Mouse (Mus musculus) lung, postnatal 0 days (tissue): ENCODE measurements around the gene Zfp456. TPM values are rescaled to one million over a fixed set of nuclear protein-coding genes. Genes with fewer than 3 reads are reported as not detected.

Experiments
- ATAC-seq: fragments of 200-750 bp; cut with Nextera tagmentation; 2 replicates; pipeline ENCODE4 v1.8.0; 2017; ENCODE audit warnings: moderate library complexity
- DNase-seq: peaks from one replicate; pipeline ENCODE4 v3.0.0-alpha.2; 2016; ENCODE audit warnings: low spot score
- H3K27ac ChIP-seq: fragments of 300-500 bp; sonication (generic); 2 replicates; pipeline ENCODE4 v1.5.1; 2014; ENCODE audit warnings: antibody characterized with exemption, mild to moderate bottlenecking, low read length, mixed read lengths
- H3K27me3 ChIP-seq: fragments of 300-500 bp; sonication (generic); replicated peaks from 2 replicates; pipeline ENCODE4 v1.6.1; 2014; ENCODE audit warnings: low read length, mixed read lengths; ENCODE audit not compliant: insufficient read depth
- H3K36me3 ChIP-seq: fragments of 300-500 bp; sonication (generic); 2 replicates; pipeline ENCODE4 v1.6.1; 2014; ENCODE audit warnings: low read length, mixed read lengths; ENCODE audit not compliant: insufficient read depth
- H3K4me1 ChIP-seq: fragments of 300-500 bp; sonication (generic); 2 replicates; pipeline ENCODE4 v1.6.1; 2014; ENCODE audit warnings: antibody characterized with exemption, low read depth, low read length, mixed read lengths; ENCODE audit not compliant: insufficient read depth
- H3K4me2 ChIP-seq: fragments of 300-500 bp; sonication (generic); replicated peaks from 2 replicates; pipeline ENCODE4 v1.6.1; 2014; ENCODE audit warnings: low read depth, mild to moderate bottlenecking, low read length, moderate library complexity, mixed read lengths
- H3K4me3 ChIP-seq: fragments of 300-500 bp; sonication (generic); 2 replicates; pipeline ENCODE4 v1.5.1; 2014; ENCODE audit warnings: low read depth, low read length
- H3K9ac ChIP-seq: fragments of 300-500 bp; sonication (generic); replicated peaks from 2 replicates; pipeline ENCODE4 v1.6.1; 2014; ENCODE audit warnings: low read depth, mild to moderate bottlenecking
- H3K9me3 ChIP-seq: fragments of 300-500 bp; sonication (generic); 2 replicates; pipeline ENCODE4 v1.6.1; 2016; ENCODE audit warnings: low read length, mixed read lengths
- CTCF ChIP-seq: IDR thresholded peaks from 2 replicates; pipeline ENCODE4 v1.5.1; 2016; ENCODE audit warnings: antibody characterized with exemption, mild to moderate bottlenecking
- EP300 ChIP-seq: IDR thresholded peaks from 2 replicates; pipeline ENCODE4 v1.6.1; 2016; ENCODE audit warnings: antibody characterized with exemption, mild to moderate bottlenecking, control low read depth
- WGBS: fragments of 180-500 bp; shearing (Covaris S2); extraction: QIAGEN DNeasy Blood & Tissue Kit; methylation state at CpG from one replicate; pipeline ENCODE4 v1.1.7; 2014; 5-methylcytosine and 5-hydroxymethylcytosine counted together
- polyA plus RNA-seq: library from polyadenylated mRNA; unstranded; fragments of >200 nt; fragmentation: Nextera tagmentation; extraction: Ambion mirVana; gene quantifications from 2 replicates; pipeline ENCODE4 v1.2.1, GENCODE M21; 2015

Gene Zfp456
- polyA plus RNA-seq, 1 experiment from 2014 or later: 1.5 TPM

DNA sequence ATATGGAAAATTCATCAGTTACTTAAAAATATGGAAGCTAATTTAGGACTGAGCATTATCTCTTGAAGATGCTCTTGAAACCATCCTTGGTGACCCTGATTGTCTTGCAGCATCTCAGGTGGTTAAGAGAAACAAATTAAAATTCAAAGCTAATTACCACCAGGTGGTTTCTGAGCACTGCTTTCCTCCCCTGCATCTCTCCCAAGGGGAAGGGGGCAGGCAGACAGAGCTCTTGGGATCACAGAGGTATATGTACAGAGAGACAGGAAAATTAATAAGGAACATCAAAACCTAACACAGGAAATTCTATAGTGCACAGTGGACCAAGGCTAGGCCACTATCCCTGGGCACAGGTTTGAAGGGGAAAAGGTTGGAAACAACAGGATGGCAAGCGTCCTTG lies 42.7 kb downstream of the Zfp456 start:
- Histone ChIP-seq H3K27me3 (no peaks in the 10 kb centered on the region), H3K9me3 (no peaks in the 10 kb centered on the region), H3K4me3 (peak overlapping the region; percentile 49), H3K4me2 (peak overlapping the region; percentile 75), H3K9ac (peak overlapping the region; percentile 44; the same call in 1 of the 2 replicates), H3K27ac (peak overlapping the region; percentile 72), H3K36me3 (no peaks in the 10 kb centered on the region), H3K4me1 (peaks cover 5% of the 10 kb centered on the region; the same call in 1 of the 2 replicates)
- TF ChIP-seq EP300 (no peak), CTCF (no peak)
- ATAC-seq: peak; percentile 11; the same call in 1 of the 2 replicates
- DNase-seq: no peak
- WGBS: 41% methylated on average over 1 of the region's 1 CpGs

DNA sequence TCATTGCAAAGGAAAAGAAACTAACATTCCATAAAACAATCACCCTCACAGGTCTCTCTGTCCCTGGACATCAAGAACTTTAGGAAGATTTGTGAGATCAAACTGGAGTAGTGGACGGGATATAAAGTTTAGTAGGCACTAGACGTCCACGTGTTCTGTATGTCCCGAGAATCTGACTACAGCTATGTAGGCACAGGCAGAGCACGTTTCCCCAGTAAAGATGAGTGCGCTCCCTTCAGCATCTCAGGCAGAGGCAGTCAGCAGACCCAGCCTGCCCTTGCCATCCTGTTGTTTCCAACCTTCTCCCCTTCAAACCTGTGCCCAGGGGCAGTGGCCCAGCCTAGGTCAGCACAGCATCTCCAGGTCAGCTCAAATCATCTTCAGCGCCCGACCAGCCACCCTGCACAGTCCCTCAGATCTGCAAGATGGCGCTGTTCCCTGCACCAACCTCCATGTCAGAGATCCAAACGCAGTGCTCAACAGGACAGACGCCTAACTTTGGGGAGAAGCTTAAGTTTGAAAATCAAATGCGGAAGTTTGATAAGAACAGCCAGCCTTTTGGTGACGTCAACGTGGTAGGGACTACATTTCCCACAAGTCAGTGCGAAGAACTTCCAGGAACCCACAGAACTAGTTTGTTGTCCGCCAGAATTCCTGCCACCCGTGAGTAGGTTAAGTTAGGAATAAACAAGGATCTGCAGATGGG lies 43.4 kb downstream of the Zfp456 start, which contains the start of gene Zfp595:
Gene Zfp595 (minus strand): TSS at position 552 of the 706 bp plus-strand sequence.
- peak; percentile 78 for TF ChIP-seq CTCF
- peak; percentile 52 for TF ChIP-seq EP300
- Histone ChIP-seq H3K9ac (peak within 1 kb of the TSS; percentile 44; the same call in 1 of the 2 replicates), H3K27me3 (no peaks in the 10 kb centered on the region), H3K36me3 (no peaks in the 10 kb centered on the region), H3K4me1 (peaks cover 5% of the 10 kb centered on the region; the same call in 1 of the 2 replicates), H3K9me3 (no peaks in the 10 kb centered on the region), H3K4me2 (peak within 1 kb of the TSS; percentile 75), H3K27ac (peak within 1 kb of the TSS; percentile 72), H3K4me3 (peak within 1 kb of the TSS; percentile 49)
- ATAC-seq (peak; percentile 96), DNase-seq (peak; percentile 96)
- WGBS: 9% methylated on average over 17 of the region's 17 CpGs

Other genes with a start within 250 kb of the Zfp456 start
- 6.3 and 6.6 TPM in 2 replicates for gene Rsl1, start 202.6 kb downstream of the Zfp456 start, polyA plus RNA-seq
- gene Zfp455, start 181.3 kb downstream of the Zfp456 start, polyA plus RNA-seq: 1.7 and 2.1 TPM in 2 replicates
- 1.00 and 1.1 TPM in 2 replicates for gene Zfp458, start 97.3 kb downstream of the Zfp456 start, polyA plus RNA-seq
- 0.40 and 0.62 TPM in 2 replicates for gene Zfp457, start 69.3 kb downstream of the Zfp456 start, polyA plus RNA-seq
- 1.5 TPM in 2 replicates for gene Zfp595, start 43.2 kb downstream of the Zfp456 start, polyA plus RNA-seq
- 0.57 TPM in 1 of 2 replicates, not detected in the other for gene Gm28044, start 15.3 kb downstream of the Zfp456 start, polyA plus RNA-seq
- 0.80 and 0.82 TPM in 2 replicates for gene Zfp953, start 15.2 kb downstream of the Zfp456 start, polyA plus RNA-seq
- gene Gm28041, start 77 bp downstream of the Zfp456 start, polyA plus RNA-seq: 0.43 TPM in 1 of 2 replicates, not detected in the other
- gene Zfp429, start 24.0 kb upstream of the Zfp456 start, polyA plus RNA-seq: 5.3 and 6.7 TPM in 2 replicates
- gene Zfp459, start 45.6 kb upstream of the Zfp456 start, polyA plus RNA-seq: 0.35 and 0.55 TPM in 2 replicates
- gene Zfp874a, start 75.8 kb upstream of the Zfp456 start, polyA plus RNA-seq: 7.9 and 8.8 TPM in 2 replicates
- 3.4 and 4.4 TPM in 2 replicates for gene Zfp874b, start 108.4 kb upstream of the Zfp456 start, polyA plus RNA-seq
- 6.5 and 6.8 TPM in 2 replicates for gene Zfp58, start 124.7 kb upstream of the Zfp456 start, polyA plus RNA-seq
- gene Gm26965, start 150.3 kb upstream of the Zfp456 start, polyA plus RNA-seq: 0.12 and 0.39 TPM in 2 replicates
- 33.8 and 40.5 TPM in 2 replicates for gene Zfp87, start 150.4 kb upstream of the Zfp456 start, polyA plus RNA-seq
- 5.5 and 6.7 TPM in 2 replicates for gene Zfp748, start 178.0 kb upstream of the Zfp456 start, polyA plus RNA-seq
- 2.9 and 3.4 TPM in 2 replicates for gene Zfp729b, start 233.9 kb upstream of the Zfp456 start, polyA plus RNA-seq